Mouse (Mus musculus) gastrocnemius, postnatal 14 days (tissue): Measurements from ENCODE around the gene Teddm3. TPM values are rescaled to one million over a fixed set of nuclear protein-coding genes. Genes with fewer than 3 reads are reported as not detected.
"Not testable (repeated sequence)": the region's sequence is repeated elsewhere in the genome, so short reads cannot be mapped to it uniquely, and the experiment has no call there.

Experiments used
- DNase-seq: peaks from one replicate; pipeline ENCODE4 v3.0.0; 2021; ENCODE audit warnings: mixed read lengths
- intact Hi-C: fragments of 180-260 bp; cut with DNase I; formaldehyde crosslinking; loops from one replicate; pipeline ENCODE4 v1.15.1; 2025; ENCODE audit warnings: low total_unique reads
- total RNA-seq, 2 experiments: library from RNA; stranded (reverse); gene quantifications; 2 replicates each; pipeline ENCODE4 v1.2.3; 2021

Gene Teddm3
- total RNA-seq, 2 experiments from 2014 or later, result not detected

GRCm38 (mm10) chr16:21156261-21156660 lies 2.5 kb upstream of the Teddm3 start:
- DNase-seq, intact Hi-C loops: not testable (repeated sequence)

GRCm38 (mm10) chr16:21151564-21152361 lies 2.0 kb downstream of the Teddm3 start:
- intact Hi-C loops, result no loop called here

GRCm38 (mm10) chr16:21149896-21150295 lies 3.9 kb downstream of the Teddm3 start:
- intact Hi-C loops, result no loop called here
- DNase-seq, result no peak

More at GRCm38 (mm10) chr16:21151564-21152361, 2.0 kb downstream of the Teddm3 start:
- no peak for DNase-seq

- DNase-seq, intact Hi-C loops: not testable (repeated sequence)
These were observed 5.3 kb downstream of the Teddm3 start for GRCm38 (mm10) chr16:21148451-21148850.

GRCm38 (mm10) chr16:21136312-21137083 lies 17.3 kb downstream of the Teddm3 start:
- intact Hi-C loops, result no loop called here

GRCm38 (mm10) chr16:21127666-21128065 lies 26.1 kb downstream of the Teddm3 start:
- intact Hi-C loops, DNase-seq: not testable (repeated sequence)

More at GRCm38 (mm10) chr16:21136312-21137083, 17.3 kb downstream of the Teddm3 start:
- no peak for DNase-seq

GRCm38 (mm10) chr16:21122776-21123175 lies 31.0 kb downstream of the Teddm3 start:
- DNase-seq, intact Hi-C loops: not testable (repeated sequence)

GRCm38 (mm10) chr16:21116078-21116477 lies 37.7 kb downstream of the Teddm3 start:
- DNase-seq, result no peak
- intact Hi-C loops, result no loop called here

DNA sequence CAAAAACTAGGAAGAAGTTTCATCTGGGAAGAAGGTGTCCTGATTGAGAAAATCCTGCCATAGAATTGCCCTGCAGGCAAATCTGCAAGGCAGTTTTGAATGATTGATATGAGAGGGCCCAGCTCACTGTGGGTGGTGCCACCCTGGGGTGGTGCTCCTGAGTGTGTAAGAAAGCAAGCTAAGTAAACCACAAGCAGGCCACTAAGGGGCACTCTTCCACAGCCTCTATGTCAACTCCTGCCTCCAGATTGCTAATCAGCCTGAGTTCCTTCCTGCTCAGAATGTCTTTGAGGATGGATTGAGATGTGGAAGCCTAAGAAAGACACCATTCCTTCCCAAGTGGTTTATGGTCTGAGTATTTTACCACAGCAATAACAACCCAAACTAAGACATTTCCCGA lies 44.3 kb downstream of the Teddm3 start:
- intact Hi-C loops, result no loop called here
- no peak for DNase-seq

Other genes starting within 250 kb of the Teddm3 start
- 1 to 10 TPM; 2.9 to 4.8 TPM for gene Ephb3, start 50.8 kb upstream of the Teddm3 start, total RNA-seq